Mouse (Mus musculus) layer of hippocampus, postnatal 10 days (tissue): ENCODE measurements at regions not wholly inside any gene's neighbourhood (a gene's known extent, or its start where the extent isn't known, plus 50 kb on each side); places are given as distances from the start of the nearest gene placed in this dataset.
A peak's percentile ranks its signal among the peaks of the same experiment; 100 is the strongest.
"Not testable (repeated sequence)": the region's sequence is repeated elsewhere in the genome, so short reads cannot be mapped to it uniquely, and the experiment has no call there.

Experiments used
- DNase-seq, 2 experiments: peaks; one replicate each; pipeline ENCODE4 v3.0.0; 2021; ENCODE audit warnings: low spot score in 2 of 2

GRCm38 (mm10) chr2:179095981-179096380 lies 346.2 kb upstream of the Cdh4 start:
- DNase-seq: no peak

DNA sequence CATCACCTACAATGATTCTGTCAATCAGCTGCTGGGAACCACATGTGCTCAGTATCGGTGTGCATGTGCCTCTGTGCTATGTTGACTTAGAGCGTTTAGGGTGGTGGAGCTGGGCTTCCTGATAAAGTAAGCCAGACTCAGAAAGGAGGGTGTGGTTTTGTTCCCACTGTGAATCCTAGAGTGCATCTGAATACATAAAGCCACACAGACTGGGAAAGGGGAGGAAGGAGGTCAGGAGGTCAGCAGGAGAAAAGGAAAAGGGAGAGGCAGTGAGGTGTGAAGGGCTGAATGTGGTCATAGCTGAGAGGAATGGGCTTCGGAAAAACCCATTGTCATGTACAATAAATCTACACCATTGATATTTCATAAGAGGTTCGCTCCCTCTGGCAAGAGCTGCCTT lies 345.4 kb upstream of the Cdh4 start:
- DNase-seq: no peak

DNA sequence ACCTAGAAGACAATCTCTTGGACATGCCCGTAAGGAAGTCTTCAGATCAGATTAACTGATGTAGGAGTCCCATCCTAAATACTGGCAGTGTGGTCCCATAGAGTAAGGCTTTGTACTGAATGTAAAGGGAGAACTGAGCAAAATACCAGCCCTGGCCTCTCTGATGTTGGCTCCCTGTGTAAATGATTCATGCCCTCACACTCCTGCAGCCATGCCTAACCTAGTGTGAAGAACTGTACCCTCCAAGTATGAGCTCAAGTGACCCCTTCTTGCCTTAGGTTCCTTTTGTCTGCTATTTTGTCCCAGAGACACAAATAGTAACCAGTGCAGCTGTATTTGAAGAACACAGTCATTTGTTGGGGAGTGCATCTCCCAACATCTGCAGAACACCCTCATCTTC lies 342.4 kb upstream of the Cdh4 start:
- DNase-seq: no peak

DNA sequence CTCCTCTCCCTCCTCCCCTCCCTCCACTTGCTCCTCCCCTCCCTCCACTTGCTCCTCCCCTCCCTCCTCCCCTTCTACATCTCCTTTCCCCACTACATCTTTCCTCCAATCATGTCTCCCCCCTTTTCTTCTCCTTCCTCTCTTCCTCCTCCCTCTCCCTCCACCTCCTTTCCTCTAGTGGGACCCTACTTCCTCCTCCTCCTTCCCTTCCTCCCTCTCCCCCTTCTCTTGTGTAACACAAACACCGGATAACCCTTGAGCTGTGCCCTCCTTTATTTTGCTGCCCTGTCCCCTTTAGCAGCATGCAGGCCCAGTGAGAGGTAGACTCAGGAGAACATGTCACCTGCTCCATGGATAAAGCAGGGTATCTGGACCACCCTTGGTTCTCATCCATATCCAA lies 339.1 kb upstream of the Cdh4 start:
- DNase-seq: no peak

DNA sequence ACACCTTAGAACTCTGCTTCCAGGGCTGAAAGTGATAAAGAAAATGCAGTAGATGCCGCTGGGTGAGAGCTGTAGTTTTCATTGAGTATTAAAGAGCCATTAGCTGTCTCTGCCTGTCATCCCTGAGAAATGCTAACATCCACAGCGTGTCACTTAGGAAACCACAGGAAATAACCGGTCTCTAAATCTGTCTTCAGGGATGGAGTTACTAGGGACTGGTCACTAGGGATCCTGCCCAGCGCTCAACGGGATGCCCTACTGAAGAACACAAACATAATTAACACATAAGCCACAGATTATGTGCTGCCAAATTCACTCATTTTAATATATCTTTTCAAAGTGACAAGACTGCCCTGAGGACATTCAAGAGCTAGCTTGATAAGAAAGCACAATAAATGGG lies 329.3 kb upstream of the Cdh4 start:
- no peak for DNase-seq

- DNase-seq: no peak
Observed at GRCm38 (mm10) chr2:179128018-179128417, 314.2 kb upstream of the Cdh4 start.

DNA sequence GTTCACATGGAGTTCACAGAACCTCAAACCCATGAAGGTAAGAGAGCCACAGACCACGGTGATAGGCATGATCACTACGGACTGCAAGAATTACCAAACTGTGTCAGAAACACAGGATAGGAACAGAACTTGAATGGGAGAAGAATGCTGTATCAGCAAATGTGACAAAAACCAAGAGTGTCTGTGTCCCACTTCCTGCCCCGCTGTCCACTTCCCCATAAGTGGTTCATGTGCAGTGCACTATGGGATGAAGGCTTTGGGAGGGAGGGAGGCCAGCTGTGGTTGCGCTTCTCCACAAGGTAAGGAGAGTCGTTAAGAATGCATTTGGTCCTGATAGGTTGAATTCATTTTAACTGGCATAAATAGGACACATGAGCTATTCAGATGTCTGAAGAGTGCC lies 313.8 kb upstream of the Cdh4 start:
- no peak for DNase-seq

GRCm38 (mm10) chr2:179131004-179131403 lies 311.2 kb upstream of the Cdh4 start:
- no peak for DNase-seq

DNA sequence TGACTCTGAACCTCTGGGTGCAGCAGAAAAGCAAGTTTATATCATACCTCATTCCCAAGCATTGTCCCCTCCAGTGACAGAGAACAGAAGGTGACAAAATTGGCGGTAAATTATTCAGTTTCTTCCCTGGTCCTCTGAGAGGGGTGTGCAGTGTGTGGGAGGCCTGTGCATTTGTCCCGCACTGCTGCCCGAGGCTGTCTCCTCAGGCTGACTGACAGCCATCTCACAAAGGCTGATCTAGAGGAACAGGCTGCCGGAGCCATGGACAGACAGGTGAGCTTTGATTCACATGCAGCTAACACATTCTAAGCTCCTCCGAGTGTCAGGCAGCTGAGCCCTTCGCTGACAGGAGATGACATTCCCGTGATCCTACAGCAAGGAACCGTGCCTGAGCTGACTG lies 299.9 kb upstream of the Cdh4 start:
- DNase-seq: no peak

GRCm38 (mm10) chr2:179145726-179146125 lies 296.5 kb upstream of the Cdh4 start:
- no peak for DNase-seq

DNA sequence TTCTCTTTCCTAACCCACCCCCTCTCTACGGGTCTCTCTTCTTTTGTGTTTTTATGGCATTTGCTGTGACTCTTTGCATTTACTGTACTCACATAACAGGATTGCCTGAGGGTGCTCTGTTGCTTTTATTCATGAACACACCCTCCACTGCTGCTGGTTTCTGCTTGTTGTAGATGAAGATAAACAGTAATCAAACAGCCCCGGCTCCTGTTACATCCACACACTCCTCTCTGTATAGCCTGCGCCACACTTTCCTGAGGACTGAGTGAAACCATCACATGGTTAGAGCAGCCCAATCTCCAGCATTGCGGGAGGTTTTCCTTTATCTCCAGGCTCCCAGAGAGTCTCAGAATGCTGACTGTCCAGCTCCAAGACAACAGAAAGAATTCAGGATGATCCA lies 296.0 kb upstream of the Cdh4 start:
- no peak for DNase-seq

GRCm38 (mm10) chr2:179148194-179148593 lies 294.0 kb upstream of the Cdh4 start:
- DNase-seq: no peak

- no peak for DNase-seq
Observed at GRCm38 (mm10) chr2:179148667-179149066, 293.6 kb upstream of the Cdh4 start.

DNA sequence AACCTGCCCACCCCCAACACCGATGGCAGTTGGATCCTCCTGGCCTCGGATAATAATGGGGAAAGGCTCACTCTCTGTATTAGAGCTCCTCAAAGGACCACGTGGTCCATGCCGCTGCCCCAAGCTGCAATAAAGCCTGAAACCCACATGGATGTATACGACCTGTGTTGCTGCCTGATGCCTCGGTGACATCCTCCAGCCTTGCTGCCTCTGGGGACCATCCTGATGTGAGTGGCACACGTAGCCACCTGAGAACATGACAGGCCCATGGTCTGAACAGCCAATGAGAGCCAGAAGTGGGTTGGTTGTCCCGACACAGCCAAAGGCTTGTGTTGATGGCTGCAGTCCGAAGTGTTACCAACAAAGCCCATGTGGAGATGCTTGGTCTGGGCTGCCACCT lies 283.4 kb upstream of the Cdh4 start:
- DNase-seq: no peak

DNA sequence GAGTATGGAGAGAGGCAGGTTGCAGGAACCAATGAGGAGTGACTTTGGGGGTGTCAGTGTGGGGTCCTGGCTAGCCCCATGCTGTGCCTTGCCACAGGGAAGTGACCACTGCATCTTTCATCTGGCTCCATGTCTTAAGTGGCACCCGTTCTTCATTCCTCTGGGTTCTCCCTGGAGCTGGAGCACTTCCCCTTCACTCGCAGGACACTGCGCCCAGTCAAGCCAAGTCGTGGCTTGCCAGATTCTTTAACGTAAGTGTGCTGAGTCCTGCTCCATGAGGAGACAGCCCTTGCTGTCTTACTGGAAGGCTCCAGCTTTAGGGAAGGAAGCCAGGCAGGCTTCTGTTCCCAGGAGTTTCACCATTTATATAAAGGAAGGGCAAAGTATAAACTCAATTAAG lies 279.1 kb upstream of the Cdh4 start:
- no peak for DNase-seq

DNA sequence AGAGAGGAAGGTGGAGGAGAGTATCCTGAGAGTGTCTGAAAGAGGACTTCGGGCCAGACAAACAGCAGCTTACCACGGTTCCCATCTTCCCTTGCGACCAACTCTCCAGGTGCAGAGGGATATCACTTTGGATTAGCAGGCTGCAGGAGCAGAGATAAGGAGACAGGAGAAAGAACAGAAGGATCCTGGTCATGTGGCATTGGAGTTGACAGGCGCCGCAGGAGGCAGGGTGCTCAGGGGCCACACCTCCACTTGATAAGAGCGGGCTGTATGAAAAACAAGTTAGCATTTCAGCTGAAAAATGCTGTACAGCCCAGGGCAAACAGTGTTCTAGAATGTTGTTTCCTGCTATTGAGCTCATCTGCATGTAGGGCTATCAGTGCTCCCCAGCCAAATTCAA lies 272.1 kb upstream of the Cdh4 start:
- DNase-seq: no peak

DNA sequence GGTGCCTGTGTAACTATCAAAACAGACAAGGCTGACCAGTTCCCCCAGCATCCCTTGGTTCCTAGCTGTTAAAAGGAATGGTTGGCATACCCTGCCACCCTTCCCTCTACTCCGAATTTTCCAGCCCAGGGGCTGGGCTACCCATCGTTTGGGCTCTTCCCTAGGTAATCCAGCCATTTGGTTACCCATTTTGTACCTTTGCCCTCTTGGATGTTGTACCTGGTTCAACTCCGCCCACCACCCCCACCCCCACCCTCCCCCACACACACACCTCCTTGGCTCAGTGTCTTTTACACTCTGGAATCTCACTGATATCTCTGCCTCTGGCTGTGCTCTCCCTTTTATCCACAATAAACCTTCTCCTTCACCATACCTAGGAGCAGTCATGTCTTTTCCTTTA lies 271.6 kb upstream of the Cdh4 start:
- DNase-seq: no peak

GRCm38 (mm10) chr2:179176835-179177530 lies 265.2 kb upstream of the Cdh4 start:
- DNase-seq: not testable (repeated sequence)

DNA sequence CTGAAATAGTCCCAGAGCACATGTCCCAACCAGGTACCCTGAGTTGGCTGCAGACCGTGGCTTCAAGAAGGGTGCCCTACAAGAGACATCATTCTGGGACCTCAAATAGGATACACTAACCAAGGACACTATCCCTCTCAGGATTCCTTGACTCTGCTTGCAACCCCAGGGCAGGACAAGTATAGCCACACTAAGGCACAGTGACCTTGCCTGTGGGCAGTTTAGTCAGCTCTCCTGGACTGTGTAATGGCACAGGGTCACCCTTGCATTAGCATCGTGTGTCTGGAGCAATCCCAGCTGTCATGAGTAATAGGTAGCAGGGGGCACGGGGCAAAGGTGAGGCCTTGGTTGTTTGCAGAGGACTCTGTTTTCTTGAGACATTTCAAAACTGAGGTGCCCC lies 260.9 kb upstream of the Cdh4 start:
- DNase-seq: no peak

DNA sequence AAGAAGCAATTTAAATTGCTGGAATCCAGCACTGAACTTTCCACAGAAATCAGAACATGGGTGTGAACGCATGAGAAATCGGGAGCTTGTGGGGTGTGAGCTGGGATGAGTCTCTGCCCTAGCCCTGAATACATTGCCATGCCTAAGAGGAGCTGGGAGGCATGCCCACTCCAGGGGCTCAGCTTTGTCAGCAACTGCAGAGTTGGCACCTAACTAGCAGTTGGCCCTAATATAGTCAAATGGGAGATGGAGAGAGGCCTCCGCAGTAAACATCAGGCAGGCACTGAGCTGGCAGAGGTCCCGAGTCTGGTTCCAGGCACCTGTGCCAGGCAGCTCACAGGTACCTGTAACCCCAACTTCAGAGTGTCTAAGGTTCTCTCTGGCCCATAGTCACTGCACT lies 260.1 kb upstream of the Cdh4 start:
- peak; percentile 14 to 27 for DNase-seq

GRCm38 (mm10) chr2:179192906-179193496 lies 249.2 kb upstream of the Cdh4 start:
- no peak for DNase-seq

DNA sequence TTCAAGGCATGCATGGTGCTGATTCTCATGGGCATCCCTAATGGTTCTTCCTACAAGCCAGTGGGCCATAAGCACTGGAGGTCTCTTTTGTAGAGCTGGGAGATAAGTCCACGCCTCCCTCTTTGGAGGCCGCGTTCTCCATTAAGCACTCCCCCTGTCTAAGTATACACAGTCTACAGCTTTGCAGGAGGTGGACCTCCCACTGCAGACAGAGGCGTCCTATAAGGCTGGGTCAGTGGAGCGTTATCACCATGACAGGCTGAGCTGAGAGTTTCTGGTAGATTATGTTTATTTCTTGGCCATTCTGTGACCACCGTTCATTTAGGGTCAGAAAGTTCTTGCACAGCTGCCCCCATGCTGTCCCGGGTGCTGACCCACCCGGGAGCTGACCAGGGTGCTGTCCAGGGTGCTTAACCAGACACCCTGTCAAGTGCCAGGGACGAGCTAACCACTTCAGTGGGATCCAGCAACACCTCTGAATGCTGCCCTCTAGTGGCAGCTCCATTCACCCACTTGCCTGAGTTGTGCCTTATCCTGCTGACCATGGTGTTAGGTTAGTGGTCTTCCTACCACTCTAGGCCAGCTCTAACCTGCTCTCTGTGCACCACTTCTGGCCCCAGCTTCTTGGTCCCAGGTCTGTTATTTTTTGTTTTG lies 248.6 kb upstream of the Cdh4 start:
- DNase-seq: peak; percentile 76 to 79

- no peak for DNase-seq
Observed at GRCm38 (mm10) chr2:179197471-179197870, 244.8 kb upstream of the Cdh4 start.
